Mouse (Mus musculus) regulatory T cell (primary cell): Measurements from ENCODE around the gene Prrxl1.

Source experiments
- in situ Hi-C: fragments of 300-600 bp; cut with MboI, MseI; formaldehyde crosslinking; loops from one replicate; pipeline ENCODE4 v1.15.1; 2025; ENCODE audit warnings: high pct_unique_total_duplicates

Prrxl1 gene

GRCm38 (mm10) chr14:32599290-32600041 is at the start of gene Prrxl1:
Gene Prrxl1, plus strand, starts transcription at chr14:32599407.
- in situ Hi-C loops = no loop called here

- in situ Hi-C loops = no loop called here
Observed at GRCm38 (mm10) chr14:32551854-32552253, 47.4 kb upstream of the Prrxl1 start.

- in situ Hi-C loops = no loop called here
Observed at GRCm38 (mm10) chr14:32553198-32553903, 45.9 kb upstream of the Prrxl1 start.

GRCm38 (mm10) chr14:32554860-32555526 is 44.2 kb upstream of the Prrxl1 start:
- in situ Hi-C loops = no loop called here

- in situ Hi-C loops = no loop called here
Observed at GRCm38 (mm10) chr14:32561428-32561827, 37.8 kb upstream of the Prrxl1 start.

GRCm38 (mm10) chr14:32563661-32564060 is 35.5 kb upstream of the Prrxl1 start:
- in situ Hi-C loops = no loop called here

- in situ Hi-C loops = no loop called here
Observed at GRCm38 (mm10) chr14:32572519-32572918, 26.7 kb upstream of the Prrxl1 start.

- in situ Hi-C loops = no loop called here
Observed at GRCm38 (mm10) chr14:32578420-32578819, 20.8 kb upstream of the Prrxl1 start.

GRCm38 (mm10) chr14:32583696-32584095 is 15.5 kb upstream of the Prrxl1 start:
- in situ Hi-C loops = no loop called here

- in situ Hi-C loops = no loop called here
Observed at GRCm38 (mm10) chr14:32587013-32587784, 12.0 kb upstream of the Prrxl1 start.

- in situ Hi-C loops = no loop called here
Observed at GRCm38 (mm10) chr14:32590377-32590776, 8.8 kb upstream of the Prrxl1 start.

- in situ Hi-C loops = no loop called here
Observed at GRCm38 (mm10) chr14:32597232-32598231, 1.7 kb upstream of the Prrxl1 start.

- in situ Hi-C loops = no loop called here
Observed at GRCm38 (mm10) chr14:32598437-32599219, 579 bp upstream of the Prrxl1 start.

GRCm38 (mm10) chr14:32600110-32600509 is 903 bp downstream of the Prrxl1 start:
- in situ Hi-C loops = no loop called here

GRCm38 (mm10) chr14:32605508-32605907 is 6.3 kb downstream of the Prrxl1 start:
- in situ Hi-C loops = no loop called here

- in situ Hi-C loops = no loop called here
Observed at GRCm38 (mm10) chr14:32606316-32606715, 7.1 kb downstream of the Prrxl1 start.

GRCm38 (mm10) chr14:32609392-32609791 is 10.2 kb downstream of the Prrxl1 start:
- in situ Hi-C loops = no loop called here

- in situ Hi-C loops = no loop called here
Observed at GRCm38 (mm10) chr14:32617253-32617652, 18.0 kb downstream of the Prrxl1 start.

GRCm38 (mm10) chr14:32624245-32624644 is 25.0 kb downstream of the Prrxl1 start:
- in situ Hi-C loops = no loop called here

- in situ Hi-C loops = no loop called here
Observed at GRCm38 (mm10) chr14:32624811-32625210, 25.6 kb downstream of the Prrxl1 start.
